Mouse (Mus musculus): Measurements from ENCODE around the gene Adat3. TPM values are rescaled to one million over a fixed set of nuclear protein-coding genes. Genes with fewer than 3 reads are reported as not detected.
A peak's percentile ranks its signal among the peaks of the same experiment; 100 is the strongest.

Adat3 gene
- polyA plus RNA-seq, 1 experiment from 2014 or later, result 10.8 TPM

DNA sequence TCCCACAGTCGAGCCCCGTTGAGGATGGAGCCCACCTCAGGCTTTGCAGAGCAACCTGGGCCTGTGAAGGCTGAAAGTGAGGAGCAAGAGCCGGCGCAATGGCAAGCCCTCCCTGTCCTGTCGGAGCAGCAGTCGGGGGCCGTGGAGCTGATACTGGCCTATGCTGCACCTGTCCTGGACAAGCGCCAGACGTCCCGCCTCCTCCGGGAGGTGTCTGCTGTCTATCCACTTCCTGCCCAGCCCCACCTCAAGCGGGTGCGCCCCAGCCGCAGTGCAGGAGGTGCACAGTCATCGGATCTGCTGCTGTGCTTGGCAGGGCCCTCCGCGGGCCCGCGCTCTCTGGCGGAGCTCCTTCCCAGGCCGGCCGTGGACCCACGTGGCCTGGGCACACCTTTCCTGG, 3.6 kb downstream of the Adat3 start:
- WGBS, result 95% methylated on average over 23 of the region's 23 CpGs

DNA sequence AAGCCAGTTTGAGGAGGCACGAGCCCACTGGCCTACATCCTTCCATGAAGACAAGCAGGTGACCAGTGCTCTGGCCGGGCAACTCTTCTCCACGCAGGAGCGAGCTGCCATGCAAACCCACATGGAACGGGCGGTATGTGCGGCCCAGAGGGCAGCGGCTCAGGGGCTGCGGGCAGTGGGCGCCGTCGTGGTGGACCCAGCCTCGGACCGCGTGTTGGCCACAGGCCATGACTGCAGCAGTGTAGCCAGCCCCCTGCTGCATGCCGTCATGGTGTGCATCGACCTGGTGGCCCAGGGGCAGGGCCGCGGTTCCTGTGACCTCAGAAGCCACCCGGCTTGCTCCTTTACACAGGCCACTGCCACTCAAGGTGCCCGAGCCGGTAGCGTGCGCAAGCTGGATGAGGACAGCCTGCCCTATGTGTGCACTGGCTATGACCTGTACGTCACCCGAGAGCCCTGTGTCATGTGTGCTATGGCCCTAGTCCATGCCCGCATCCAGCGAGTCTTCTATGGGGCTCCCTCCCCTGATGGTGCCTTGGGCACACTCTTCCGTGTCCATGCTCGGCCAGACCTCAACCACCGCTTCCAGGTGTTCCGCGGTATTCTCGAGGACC, 4.2 kb downstream of the Adat3 start:
- Histone ChIP-seq H3K27me3 (ENCODE audit: low read depth, poor library complexity, severe bottlenecking) (no peaks in the 10 kb centered on the region), H3K36me3 (peaks cover 58% of the 10 kb centered on the region), H3K4me3 (peak overlapping the region; percentile 12; the same call in 1 of the 2 replicates), H3K9me3 (replicated peaks) (no peaks in the 10 kb centered on the region), H3K4me1 (peaks cover 23% of the 10 kb centered on the region), H3K27ac (replicated peaks) (no peak overlapping the region)
- no peak for DNase-seq (ENCODE audit: low spot score)
- WGBS, result 96% methylated on average over 34 of the region's 34 CpGs

More for the DNA sequence above, 3.6 kb downstream of the Adat3 start:
- Histone ChIP-seq H3K4me1 (peaks cover 23% of the 10 kb centered on the region), H3K36me3 (peaks cover 53% of the 10 kb centered on the region), H3K27me3 (ENCODE audit: low read depth, poor library complexity, severe bottlenecking) (no peaks in the 10 kb centered on the region), H3K4me3 (peak overlapping the region; percentile 12; the same call in 1 of the 2 replicates), H3K9me3 (replicated peaks) (no peaks in the 10 kb centered on the region), H3K27ac (replicated peaks) (no peak overlapping the region)
- no peak for DNase-seq (ENCODE audit: low spot score)

DNA sequence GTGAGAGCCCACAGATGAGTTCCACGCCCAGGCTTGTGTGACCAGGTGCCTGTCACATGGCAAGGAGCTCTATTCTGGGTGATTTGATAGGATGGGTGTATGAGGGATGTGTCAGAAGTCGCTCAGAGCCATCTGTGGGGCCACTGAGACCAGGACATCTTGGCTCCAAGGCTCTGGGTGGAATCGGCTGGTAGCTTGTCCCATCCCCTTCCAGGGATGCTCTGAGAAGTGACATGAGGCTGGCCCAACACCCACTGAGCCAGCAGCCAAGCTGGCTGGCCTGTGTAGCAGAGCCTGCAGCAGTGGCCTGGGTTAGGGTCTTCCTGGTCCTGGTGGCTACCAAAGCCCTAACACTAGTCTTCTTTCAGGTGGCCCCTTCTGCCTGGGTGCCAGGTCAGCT, 5.8 kb downstream of the Adat3 start:
- 96% methylated on average over 3 of the region's 3 CpGs for WGBS
- peaks cover 74% of the 10 kb centered on the region for H3K36me3 ChIP-seq
- no peaks in the 10 kb centered on the region for H3K9me3 ChIP-seq (replicated peaks)

DNA sequence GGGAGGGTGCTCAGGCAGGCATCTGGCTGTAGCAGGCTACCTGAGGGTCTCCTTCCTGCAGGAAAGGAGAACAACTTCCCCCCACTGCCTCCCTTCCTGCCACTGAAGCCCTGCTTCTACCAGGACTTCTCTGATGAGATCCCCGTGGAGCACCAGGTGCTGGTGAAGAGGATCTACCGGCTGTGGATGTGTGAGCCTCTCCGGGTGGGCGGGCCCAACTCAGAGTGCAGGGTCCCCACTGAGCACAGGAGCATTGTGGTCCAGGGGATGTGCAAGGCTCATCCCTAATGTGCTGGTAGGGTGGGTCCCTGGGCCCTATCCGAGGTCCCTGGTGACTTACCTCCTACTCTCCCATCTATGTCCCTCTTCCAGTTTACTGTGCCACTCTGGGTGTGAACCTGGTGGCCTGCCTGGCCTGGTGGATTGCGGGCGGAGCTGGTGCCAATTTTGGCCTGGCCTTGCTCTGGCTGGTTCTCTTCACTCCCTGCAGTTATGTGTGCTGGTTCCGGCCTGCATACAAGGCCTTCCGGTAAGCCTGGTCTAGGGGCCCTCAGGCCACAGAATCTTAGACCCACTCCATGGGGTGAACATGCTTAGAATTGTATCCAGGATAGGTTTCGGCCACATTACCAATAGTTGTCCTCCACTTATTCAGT, 6.7 kb downstream of the Adat3 start:
- WGBS, result 88% methylated on average over 10 of the region's 10 CpGs
- Histone ChIP-seq H3K9me3 (replicated peaks) (no peaks in the 10 kb centered on the region), H3K36me3 (peaks cover 83% of the 10 kb centered on the region), H3K4me3 (no peak overlapping the region), H3K27me3 (ENCODE audit: low read depth, poor library complexity, severe bottlenecking) (no peaks in the 10 kb centered on the region), H3K4me1 (peaks cover 5% of the 10 kb centered on the region), H3K27ac (replicated peaks) (no peak overlapping the region)
- no peak for DNase-seq (ENCODE audit: low spot score)

More for the DNA sequence above, 5.8 kb downstream of the Adat3 start:
- no peak for DNase-seq (ENCODE audit: low spot score)
- Histone ChIP-seq H3K4me1 (peaks cover 14% of the 10 kb centered on the region), H3K27me3 (ENCODE audit: low read depth, poor library complexity, severe bottlenecking) (no peaks in the 10 kb centered on the region), H3K27ac (replicated peaks) (no peak overlapping the region), H3K4me3 (no peak overlapping the region)

DNA sequence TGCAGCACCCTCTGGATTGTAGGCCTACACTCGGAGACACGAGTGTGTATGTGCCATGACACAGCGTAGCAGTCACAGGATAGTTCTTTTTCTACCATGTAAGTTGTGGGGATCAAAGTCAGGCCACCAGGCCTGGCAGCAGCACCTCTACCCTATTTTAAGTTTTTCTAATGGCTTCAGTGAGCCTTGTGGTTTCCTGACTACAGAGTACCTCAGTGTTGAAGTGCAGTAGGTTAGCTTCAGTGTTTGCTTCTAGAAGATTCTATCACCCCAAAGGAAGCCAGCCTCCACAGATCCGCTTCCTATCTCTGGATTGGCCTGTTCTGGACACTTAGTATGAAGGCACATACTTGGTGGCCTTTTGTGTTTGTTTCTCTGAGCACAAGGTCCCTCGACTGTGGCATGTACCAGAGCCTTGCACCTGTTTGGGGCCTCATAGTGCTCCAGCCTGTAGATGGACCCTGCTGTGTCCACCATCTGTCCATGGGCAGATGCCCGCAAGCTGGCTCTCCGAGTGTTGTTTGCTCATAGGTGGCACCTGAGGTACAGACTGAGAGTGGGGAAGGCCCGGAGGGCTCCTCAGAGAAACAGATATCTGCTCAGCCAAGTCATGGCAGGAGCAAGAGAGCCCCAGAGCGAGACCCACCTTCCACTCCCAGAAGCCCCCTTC, 7.6 kb downstream of the Adat3 start:
- Histone ChIP-seq H3K36me3 (peaks cover 91% of the 10 kb centered on the region), H3K27ac (replicated peaks) (no peak overlapping the region), H3K27me3 (ENCODE audit: low read depth, poor library complexity, severe bottlenecking) (no peaks in the 10 kb centered on the region), H3K4me3 (no peak overlapping the region), H3K4me1 (no peaks in the 10 kb centered on the region), H3K9me3 (replicated peaks) (no peaks in the 10 kb centered on the region)
- 91% methylated on average over 9 of the region's 9 CpGs for WGBS
- DNase-seq (ENCODE audit: low spot score), result no peak

DNA sequence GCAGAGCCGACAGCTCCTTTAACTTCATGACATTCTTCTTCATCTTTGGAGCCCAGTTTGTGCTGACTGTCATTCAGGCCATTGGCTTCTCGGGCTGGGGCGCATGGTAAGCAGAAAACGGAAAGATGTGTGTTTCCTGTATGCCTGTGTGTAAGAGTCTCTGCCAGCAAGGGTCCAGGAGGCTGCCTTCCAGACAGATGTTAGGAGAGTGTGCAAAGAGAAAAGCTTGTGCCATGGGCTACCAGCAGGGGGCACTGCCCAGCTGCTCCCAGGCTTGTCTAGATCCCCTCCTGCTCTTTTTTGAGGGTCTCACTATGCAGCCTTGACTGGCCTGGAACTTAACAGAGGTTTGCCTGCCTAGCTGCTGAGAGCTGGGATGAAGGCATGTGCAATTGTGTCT, 8.3 kb downstream of the Adat3 start:
- H3K27me3 ChIP-seq (ENCODE audit: low read depth, poor library complexity, severe bottlenecking), result no peaks in the 10 kb centered on the region
- H3K4me3 ChIP-seq, result no peak overlapping the region
- peak; percentile 56 for DNase-seq (ENCODE audit: low spot score)
- WGBS, result 83% methylated on average over 4 of the region's 4 CpGs
- no peaks in the 10 kb centered on the region for H3K9me3 ChIP-seq (replicated peaks)
- no peak overlapping the region for H3K27ac ChIP-seq (replicated peaks)
- H3K4me1 ChIP-seq, result no peaks in the 10 kb centered on the region
- peaks cover 96% of the 10 kb centered on the region for H3K36me3 ChIP-seq

DNA sequence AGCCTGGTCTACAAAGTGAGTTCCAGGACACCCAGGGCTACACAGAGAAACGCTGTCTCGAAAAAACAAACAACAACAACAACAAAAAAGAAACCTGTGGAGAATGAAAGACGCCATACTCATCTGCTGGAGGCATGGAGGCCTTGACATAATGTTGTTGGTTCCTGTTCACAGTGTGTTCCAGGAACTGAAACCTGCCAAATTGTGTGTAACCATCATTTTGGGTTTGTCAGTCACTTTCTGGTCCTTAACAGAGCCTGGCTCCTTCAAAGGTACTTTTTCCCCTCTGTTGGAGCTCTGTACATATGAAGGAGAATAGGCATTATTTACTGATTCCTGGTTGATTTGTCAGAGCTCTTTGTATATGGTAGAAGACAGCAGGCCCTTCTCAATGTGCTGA, 9.2 kb downstream of the Adat3 start:
- Histone ChIP-seq H3K4me1 (no peaks in the 10 kb centered on the region), H3K4me3 (no peak overlapping the region), H3K36me3 (peaks cover 93% of the 10 kb centered on the region), H3K27ac (replicated peaks) (no peak overlapping the region), H3K27me3 (ENCODE audit: low read depth, poor library complexity, severe bottlenecking) (no peaks in the 10 kb centered on the region), H3K9me3 (replicated peaks) (no peaks in the 10 kb centered on the region)
- 90% methylated on average over 3 of the region's 3 CpGs for WGBS
- DNase-seq (ENCODE audit: low spot score), result no peak

DNA sequence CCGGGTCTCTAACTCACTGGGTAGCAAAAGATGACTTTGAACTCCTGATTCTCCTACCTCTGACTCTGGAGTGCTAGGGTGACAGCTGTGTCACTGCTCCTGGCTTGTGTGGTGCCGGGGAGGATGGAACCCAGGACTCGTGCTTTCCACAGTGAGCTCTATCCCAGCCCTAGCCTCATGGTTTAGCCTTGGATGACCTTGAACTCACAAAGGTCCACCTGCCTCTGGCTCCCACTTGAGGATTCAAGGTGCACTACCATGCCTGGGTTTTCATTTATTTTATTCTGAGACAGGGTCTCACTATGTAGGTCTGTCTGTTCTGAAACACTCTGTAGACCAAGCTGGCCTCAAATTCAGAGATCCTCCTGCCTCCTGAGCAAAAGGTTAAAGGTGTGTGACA, 11.1 kb downstream of the Adat3 start:
- no peak for DNase-seq (ENCODE audit: low spot score)
- H3K36me3 ChIP-seq, result peaks cover 74% of the 10 kb centered on the region

DNA sequence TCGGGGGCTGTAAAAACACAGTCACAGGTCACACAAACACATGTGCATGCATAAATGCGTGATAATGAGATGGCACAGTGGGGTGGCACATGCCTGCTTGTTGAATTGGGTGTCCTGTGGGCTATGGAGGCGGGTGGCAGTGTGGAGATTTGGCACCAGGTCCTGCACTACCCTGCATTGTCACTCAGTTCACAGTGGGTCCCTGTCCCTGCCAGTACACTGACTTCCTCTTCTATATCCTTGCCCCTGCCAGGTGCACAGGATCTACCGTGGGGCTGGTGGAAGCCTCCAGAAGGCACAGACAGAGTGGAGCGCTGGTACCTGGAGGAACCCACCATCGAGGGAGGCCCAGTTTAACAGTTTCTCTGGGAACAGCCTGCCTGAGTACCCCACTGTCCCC, 11.7 kb downstream of the Adat3 start:
- Histone ChIP-seq H3K9me3 (replicated peaks) (no peaks in the 10 kb centered on the region), H3K4me3 (no peak overlapping the region), H3K27me3 (ENCODE audit: low read depth, poor library complexity, severe bottlenecking) (no peaks in the 10 kb centered on the region), H3K36me3 (peaks cover 69% of the 10 kb centered on the region), H3K27ac (replicated peaks) (no peak overlapping the region), H3K4me1 (peaks cover under 1% of the 10 kb centered on the region; the same call in 1 of the 2 replicates)
- WGBS, result 93% methylated on average over 6 of the region's 6 CpGs
- no peak for DNase-seq (ENCODE audit: low spot score)

More for the DNA sequence above, 11.1 kb downstream of the Adat3 start:
- Histone ChIP-seq H3K4me1 (no peaks in the 10 kb centered on the region), H3K4me3 (no peak overlapping the region), H3K27me3 (ENCODE audit: low read depth, poor library complexity, severe bottlenecking) (no peaks in the 10 kb centered on the region), H3K27ac (replicated peaks) (no peak overlapping the region), H3K9me3 (replicated peaks) (no peaks in the 10 kb centered on the region)
- WGBS, result 82% methylated on average over 3 of the region's 3 CpGs

DNA sequence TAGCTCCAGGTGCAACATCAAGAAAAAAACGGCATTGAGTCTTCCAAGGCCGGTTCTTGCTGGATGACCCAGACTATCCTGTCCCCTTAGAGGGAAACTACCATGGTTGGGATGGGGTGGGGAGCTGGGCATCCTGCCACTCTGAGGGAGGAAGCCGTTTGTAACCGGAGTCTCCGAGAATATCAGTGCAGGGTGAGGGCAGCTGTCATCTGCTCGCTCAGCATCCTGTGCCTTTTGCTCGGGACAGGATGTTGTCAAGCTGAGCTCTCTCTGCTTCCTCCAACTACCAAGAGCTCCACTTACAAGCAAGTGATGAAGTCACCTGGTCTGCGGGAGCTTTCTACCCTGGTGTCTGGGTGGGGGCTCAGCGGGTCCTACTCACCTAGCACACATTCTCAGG, 15.5 kb downstream of the Adat3 start:
- DNase-seq (ENCODE audit: low spot score), result no peak
- no peaks in the 10 kb centered on the region for H3K9me3 ChIP-seq (replicated peaks)
- peaks cover 33% of the 10 kb centered on the region for H3K36me3 ChIP-seq
- H3K4me1 ChIP-seq, result peaks cover 24% of the 10 kb centered on the region
- 80% methylated on average over 9 of the region's 9 CpGs for WGBS
- no peak overlapping the region for H3K4me3 ChIP-seq
- H3K27me3 ChIP-seq (ENCODE audit: low read depth, poor library complexity, severe bottlenecking), result no peaks in the 10 kb centered on the region
- no peak overlapping the region for H3K27ac ChIP-seq (replicated peaks)

DNA sequence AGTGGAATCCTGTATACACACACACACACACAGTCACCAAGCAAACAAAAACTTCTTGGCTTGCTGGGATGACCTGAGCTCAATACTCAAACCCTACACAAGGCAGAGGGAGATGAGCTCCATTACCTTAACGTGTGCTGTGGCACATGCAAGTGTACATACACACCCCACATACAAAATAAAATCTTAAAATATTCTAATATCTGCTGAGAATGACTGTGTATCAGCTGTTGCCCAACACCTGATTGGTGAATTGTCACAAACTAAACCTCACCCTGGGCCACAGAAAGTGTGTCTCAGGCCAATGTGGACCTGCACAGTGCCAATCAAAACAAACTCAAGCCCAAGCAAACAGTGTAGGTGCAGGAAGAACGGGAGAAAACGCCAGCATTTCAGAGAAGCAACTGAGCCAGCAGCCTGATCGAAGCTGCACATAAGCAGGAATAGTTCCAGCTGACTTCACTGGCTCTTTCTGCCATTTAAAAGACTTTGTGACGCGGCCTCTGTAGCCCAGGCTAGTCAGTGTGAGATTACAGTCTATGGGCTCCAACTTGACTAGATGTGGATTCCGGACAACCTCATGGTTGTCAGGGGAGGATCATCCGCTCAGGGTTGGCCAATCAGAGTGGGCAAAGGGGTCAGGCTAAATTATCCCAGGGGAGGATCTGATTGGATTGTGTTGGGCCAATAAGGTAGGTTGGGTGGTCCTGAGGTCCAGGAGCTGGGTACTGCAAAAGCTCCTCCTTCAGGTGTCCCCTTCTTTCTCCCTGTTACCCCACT, 17.0 kb downstream of the Adat3 start:
- 35% methylated on average over 8 of the region's 8 CpGs for WGBS
- no peak overlapping the region; the same call in 1 of the 2 replicates for H3K27ac ChIP-seq (replicated peaks)
- no peak for DNase-seq (ENCODE audit: low spot score)
- H3K4me3 ChIP-seq, result peak overlapping the region; percentile 11
- no peaks in the 10 kb centered on the region for H3K27me3 ChIP-seq (ENCODE audit: low read depth, poor library complexity, severe bottlenecking)
- peaks cover 23% of the 10 kb centered on the region for H3K36me3 ChIP-seq
- H3K9me3 ChIP-seq (replicated peaks), result no peaks in the 10 kb centered on the region
- peaks cover 38% of the 10 kb centered on the region for H3K4me1 ChIP-seq

DNA sequence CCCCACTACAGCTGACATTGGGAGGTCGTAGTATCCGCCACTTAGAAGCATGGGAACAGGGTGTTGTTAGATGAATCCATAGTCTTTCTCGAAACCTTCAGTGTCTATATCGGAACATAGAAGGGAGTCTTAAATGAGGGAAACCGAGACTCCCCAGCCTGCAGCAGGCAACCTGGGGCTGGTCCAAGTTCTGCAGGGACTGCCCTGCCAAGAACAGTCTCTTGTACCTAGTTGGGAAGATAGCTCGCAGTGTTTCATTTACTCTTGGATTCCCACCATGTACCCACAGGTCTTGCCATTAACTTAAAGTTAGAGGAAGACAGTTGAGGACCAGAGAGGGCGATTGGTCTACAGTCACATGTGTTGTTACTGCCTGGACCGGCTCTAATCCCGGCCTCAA, 17.7 kb downstream of the Adat3 start:
- Histone ChIP-seq H3K36me3 (peaks cover 18% of the 10 kb centered on the region), H3K27me3 (ENCODE audit: low read depth, poor library complexity, severe bottlenecking) (no peaks in the 10 kb centered on the region), H3K9me3 (replicated peaks) (no peaks in the 10 kb centered on the region), H3K4me3 (peak overlapping the region; percentile 11; the same call in 1 of the 2 replicates), H3K27ac (replicated peaks) (no peak overlapping the region), H3K4me1 (peaks cover 44% of the 10 kb centered on the region)
- 80% methylated on average over 9 of the region's 9 CpGs for WGBS
- no peak for DNase-seq (ENCODE audit: low spot score)

Data from midbrain, embryonic 10.5 days (tissue).